Mouse (Mus musculus): ENCODE measurements at regions not wholly inside any gene's neighbourhood (a gene's known extent, or its start where the extent isn't known, plus 50 kb on each side); places are given as distances from the start of the nearest gene placed in this dataset.
A peak's percentile ranks its signal among the peaks of the same experiment; 100 is the strongest.
"Not testable (repeated sequence)": the region's sequence is repeated elsewhere in the genome, so short reads cannot be mapped to it uniquely, and the experiment has no call there.

DNA sequence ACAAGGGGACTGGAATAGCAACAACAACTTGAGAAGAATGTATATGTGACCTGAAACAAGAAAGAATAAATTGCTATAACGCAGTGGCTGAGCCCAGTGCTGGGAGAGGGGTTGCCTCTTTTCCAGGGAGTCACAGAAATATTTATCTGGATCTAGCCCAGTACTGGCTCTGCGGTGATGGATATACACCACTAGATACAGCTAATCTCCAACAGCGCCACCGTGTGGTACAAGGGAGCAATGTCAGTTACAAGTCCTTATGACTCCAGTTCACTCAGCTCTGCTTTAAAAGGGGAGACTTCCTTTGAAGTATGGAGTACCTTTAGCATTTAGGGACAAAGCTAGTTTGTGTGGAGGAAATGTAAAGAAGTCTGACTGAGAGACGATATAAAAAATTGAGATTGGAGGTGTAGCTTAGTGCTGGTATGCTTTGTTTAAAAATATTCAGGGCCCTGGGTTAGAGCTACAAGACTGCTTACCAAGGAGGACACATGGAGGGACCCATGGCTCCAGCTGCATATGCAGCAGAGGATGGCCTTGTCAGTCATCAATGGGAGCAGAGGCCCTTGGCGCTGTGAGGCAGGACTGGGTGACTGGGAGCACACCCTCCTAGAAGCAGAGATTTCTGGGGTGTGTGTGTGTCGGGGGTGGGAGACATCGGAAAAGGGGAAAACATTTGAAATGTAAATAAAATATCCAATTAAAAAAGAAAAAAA, 97.6 kb upstream of the Stxbp6 start:
- no peak overlapping the region for H3K4me3 ChIP-seq (ENCODE audit: low read depth, low read length)
- no peaks in the 10 kb centered on the region for H3K27me3 ChIP-seq (ENCODE audit: insufficient read depth, low read length)
- no peaks in the 10 kb centered on the region for H3K9me3 ChIP-seq (ENCODE audit: low read depth, low read length)
- H3K4me1 ChIP-seq (ENCODE audit: insufficient read depth) = no peaks in the 10 kb centered on the region
- H3K36me3 ChIP-seq (ENCODE audit: insufficient read depth) = no peaks in the 10 kb centered on the region
- no peak overlapping the region for H3K27ac ChIP-seq (ENCODE audit: low read depth)
- no peak overlapping the region for H3K9ac ChIP-seq
- no peak overlapping the region for H3K4me2 ChIP-seq
- peak; percentile 91 for TF ChIP-seq CTCF (IDR thresholded peaks at IDR 0.05; ENCODE audit: low read depth)
- DNase-seq (peak; percentile 92), ATAC-seq (ENCODE audit: insufficient read depth) (peak; percentile 90)
- WGBS = 35% methylated on average over 8 of the region's 8 CpGs

DNA sequence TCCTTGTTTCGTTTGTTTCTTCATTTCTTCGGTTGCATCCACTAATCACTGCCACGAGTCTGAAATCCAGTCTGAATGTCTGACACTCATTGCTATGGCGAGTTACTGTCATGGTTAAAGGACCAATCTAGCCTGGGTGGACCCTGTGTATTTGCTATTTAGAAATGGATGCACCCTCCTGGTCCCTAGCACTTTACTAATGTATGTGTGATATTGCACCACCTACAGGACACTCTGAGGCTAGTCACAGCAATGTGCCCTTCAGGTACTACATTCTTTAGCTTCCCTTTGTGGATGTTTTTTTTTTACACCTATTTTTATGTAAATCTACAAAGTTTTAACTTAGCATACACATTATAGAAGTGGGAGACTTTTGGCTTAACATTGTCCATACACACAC, 87.5 kb upstream of the Stxbp6 start:
- H3K9me3 ChIP-seq (ENCODE audit: low read depth, low read length) = no peaks in the 10 kb centered on the region
- H3K4me3 ChIP-seq (ENCODE audit: low read depth, low read length) = no peak overlapping the region
- H3K4me2 ChIP-seq = no peak overlapping the region
- H3K36me3 ChIP-seq (ENCODE audit: insufficient read depth) = no peaks in the 10 kb centered on the region
- DNase-seq (peak; percentile 59), ATAC-seq (ENCODE audit: insufficient read depth) (no peak)
- no peak overlapping the region for H3K9ac ChIP-seq
- TF ChIP-seq CTCF (IDR thresholded peaks at IDR 0.05; ENCODE audit: low read depth) = peak; percentile 60
- no peaks in the 10 kb centered on the region for H3K4me1 ChIP-seq (ENCODE audit: insufficient read depth)
- no peaks in the 10 kb centered on the region for H3K27me3 ChIP-seq (ENCODE audit: insufficient read depth, low read length)
- 70% methylated on average over 4 of the region's 4 CpGs for WGBS
- H3K27ac ChIP-seq (ENCODE audit: low read depth) = no peak overlapping the region

DNA sequence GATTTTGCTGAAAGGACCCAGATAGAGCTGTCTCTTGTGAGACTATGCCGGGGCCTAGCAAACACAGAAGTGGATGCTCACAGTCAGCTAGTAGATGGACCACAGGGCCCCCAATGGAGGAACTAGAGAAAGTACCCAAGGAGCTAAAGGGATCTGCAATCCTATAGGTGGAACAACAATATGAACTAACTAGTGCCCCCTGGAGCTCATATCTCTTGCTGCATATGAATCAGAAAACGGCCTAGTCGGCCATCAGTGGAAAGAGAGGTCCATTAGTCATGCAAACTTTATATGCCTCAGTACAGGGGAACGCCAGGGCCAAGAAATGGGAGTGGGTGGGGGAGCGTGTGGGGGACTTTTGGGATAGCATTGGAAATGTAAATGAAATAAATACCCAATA, 87.1 kb upstream of the Stxbp6 start:
- not testable (repeated sequence) for H3K4me2 ChIP-seq; H3K27ac ChIP-seq (ENCODE audit: low read depth); DNase-seq; H3K4me3 ChIP-seq (ENCODE audit: low read depth, low read length); H3K27me3 ChIP-seq (ENCODE audit: insufficient read depth, low read length); H3K9me3 ChIP-seq (ENCODE audit: low read depth, low read length); ATAC-seq (ENCODE audit: insufficient read depth); H3K9ac ChIP-seq; H3K36me3 ChIP-seq (ENCODE audit: insufficient read depth); H3K4me1 ChIP-seq (ENCODE audit: insufficient read depth)
- WGBS = 83% methylated on average over 5 of the region's 5 CpGs

DNA sequence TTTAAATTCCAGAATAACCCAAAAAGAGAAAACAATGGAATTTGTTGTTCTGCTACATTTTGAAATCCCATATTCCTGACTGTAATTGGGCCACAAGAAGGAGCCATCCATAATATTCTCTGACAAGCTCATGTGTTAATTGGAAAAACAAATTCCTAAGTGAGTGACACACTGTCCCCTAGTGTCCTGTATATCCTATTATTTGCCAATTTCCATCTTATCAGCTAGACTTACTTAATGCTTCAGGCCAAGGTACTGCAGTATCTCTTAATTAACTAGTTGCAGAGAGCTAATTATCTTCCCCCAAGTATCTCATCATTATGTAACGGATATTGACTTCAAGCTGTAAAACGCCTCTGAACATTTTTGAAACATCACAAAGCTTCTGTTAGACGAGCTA, 84.5 kb upstream of the Stxbp6 start:
- peak; percentile 19; the same call in 1 of the 2 replicates for TF ChIP-seq CTCF (IDR thresholded peaks at IDR 0.05; ENCODE audit: low read depth)
- no peak for DNase-seq
- ATAC-seq (ENCODE audit: insufficient read depth) = no peak
- no peaks in the 10 kb centered on the region for H3K27me3 ChIP-seq (ENCODE audit: insufficient read depth, low read length)
- no peak overlapping the region for H3K4me3 ChIP-seq (ENCODE audit: low read depth, low read length)
- no peaks in the 10 kb centered on the region for H3K9me3 ChIP-seq (ENCODE audit: low read depth, low read length)
- 72% methylated on average over 3 of the region's 3 CpGs for WGBS
- H3K36me3 ChIP-seq (ENCODE audit: insufficient read depth) = no peaks in the 10 kb centered on the region
- H3K9ac ChIP-seq = no peak overlapping the region
- no peaks in the 10 kb centered on the region for H3K4me1 ChIP-seq (ENCODE audit: insufficient read depth)
- H3K27ac ChIP-seq (ENCODE audit: low read depth) = no peak overlapping the region
- H3K4me2 ChIP-seq = no peak overlapping the region

DNA sequence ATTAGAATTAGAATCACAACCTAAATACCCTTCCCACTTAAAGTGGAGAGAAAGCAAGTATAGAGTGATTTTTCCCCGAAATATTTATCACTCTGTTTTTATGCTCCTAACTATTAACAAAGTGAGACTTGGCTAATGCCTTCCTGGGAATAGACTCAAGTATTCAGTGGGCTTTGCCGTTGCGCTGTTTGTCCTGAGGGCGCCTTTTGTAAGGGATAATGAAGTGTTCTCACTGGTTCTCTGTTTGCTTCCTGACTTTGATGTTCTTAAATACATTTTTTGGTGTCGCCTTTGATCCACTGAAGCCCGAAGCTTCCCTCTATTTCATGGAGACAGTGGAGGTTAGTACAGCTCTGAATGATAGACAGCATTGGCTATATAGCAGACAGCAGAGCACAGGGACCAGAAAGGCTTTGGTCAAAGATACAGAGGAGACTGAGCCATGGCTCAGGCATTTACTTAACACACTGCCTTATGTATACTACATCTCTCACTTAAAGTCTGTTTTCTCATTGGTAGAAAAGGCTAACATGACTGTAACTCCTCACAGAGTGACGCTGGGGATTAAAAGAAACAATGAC, 63.0 kb upstream of the Stxbp6 start:
- no peak for TF ChIP-seq CTCF (IDR thresholded peaks at IDR 0.05; ENCODE audit: low read depth)
- H3K4me2 ChIP-seq = no peak overlapping the region
- no peak overlapping the region for H3K27ac ChIP-seq (ENCODE audit: low read depth)
- no peaks in the 10 kb centered on the region for H3K4me1 ChIP-seq (ENCODE audit: insufficient read depth)
- no peaks in the 10 kb centered on the region for H3K36me3 ChIP-seq (ENCODE audit: insufficient read depth)
- DNase-seq = no peak
- no peak for ATAC-seq (ENCODE audit: insufficient read depth)
- no peaks in the 10 kb centered on the region for H3K27me3 ChIP-seq (ENCODE audit: insufficient read depth, low read length)
- H3K9me3 ChIP-seq (ENCODE audit: low read depth, low read length) = no peaks in the 10 kb centered on the region
- H3K9ac ChIP-seq = no peak overlapping the region
- WGBS = 46% methylated on average over 7 of the region's 7 CpGs
- no peak overlapping the region for H3K4me3 ChIP-seq (ENCODE audit: low read depth, low read length)

DNA sequence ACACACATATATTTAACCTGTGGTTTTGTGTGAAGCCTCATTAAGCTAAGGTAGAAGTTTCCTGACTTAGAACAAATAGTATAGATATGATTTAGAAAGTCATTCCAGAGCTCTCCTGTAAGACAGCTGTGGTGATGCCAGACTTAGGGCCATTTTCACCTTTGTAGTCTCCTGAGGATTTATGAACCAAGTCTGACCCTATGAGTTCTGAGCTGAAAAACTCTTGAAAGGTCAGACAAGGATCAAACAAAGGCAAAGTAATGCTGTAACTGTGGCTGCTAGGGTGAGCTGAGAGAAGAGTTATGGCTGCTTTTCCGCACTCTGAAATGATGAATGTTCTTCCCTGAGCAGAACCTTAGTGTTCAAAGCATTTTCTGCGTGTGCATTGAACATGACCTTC, 58.9 kb upstream of the Stxbp6 start:
- no peak for ATAC-seq (ENCODE audit: insufficient read depth)
- Histone ChIP-seq H3K36me3 (ENCODE audit: insufficient read depth) (no peaks in the 10 kb centered on the region), H3K27ac (ENCODE audit: low read depth) (no peak overlapping the region), H3K9me3 (ENCODE audit: low read depth, low read length) (no peaks in the 10 kb centered on the region), H3K9ac (no peak overlapping the region), H3K4me3 (ENCODE audit: low read depth, low read length) (no peak overlapping the region), H3K4me1 (ENCODE audit: insufficient read depth) (no peaks in the 10 kb centered on the region), H3K4me2 (no peak overlapping the region), H3K27me3 (ENCODE audit: insufficient read depth, low read length) (no peaks in the 10 kb centered on the region)
- DNase-seq = no peak
- no peak for TF ChIP-seq CTCF (IDR thresholded peaks at IDR 0.05; ENCODE audit: low read depth)
- WGBS = 46% methylated on average over 2 of the region's 2 CpGs

DNA sequence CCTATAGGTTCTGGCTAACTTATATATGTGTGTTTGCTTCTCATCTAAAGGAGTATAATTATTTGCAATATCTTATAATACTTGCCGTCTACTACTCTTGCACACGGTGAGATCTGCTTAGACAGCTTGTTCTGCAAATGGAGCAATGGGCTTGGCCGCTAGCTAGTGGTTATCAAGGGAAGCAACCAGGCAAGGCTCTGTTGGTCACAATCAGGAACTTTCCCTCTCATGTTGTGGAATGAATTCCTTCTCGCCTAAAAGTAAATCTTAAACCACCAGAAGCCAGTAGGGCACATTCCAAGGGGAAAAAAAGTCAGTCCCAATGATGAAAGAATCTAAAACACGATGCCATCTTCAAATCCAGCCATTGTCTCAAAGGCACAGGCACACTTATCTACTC, 56.6 kb upstream of the Stxbp6 start:
- H3K9me3 ChIP-seq (ENCODE audit: low read depth, low read length) = no peaks in the 10 kb centered on the region
- H3K9ac ChIP-seq = no peak overlapping the region
- ATAC-seq (ENCODE audit: insufficient read depth) = no peak
- no peaks in the 10 kb centered on the region for H3K27me3 ChIP-seq (ENCODE audit: insufficient read depth, low read length)
- no peak for TF ChIP-seq CTCF (IDR thresholded peaks at IDR 0.05; ENCODE audit: low read depth)
- WGBS = 81% methylated on average over 5 of the region's 5 CpGs
- no peak overlapping the region for H3K4me3 ChIP-seq (ENCODE audit: low read depth, low read length)
- DNase-seq = no peak
- no peaks in the 10 kb centered on the region for H3K36me3 ChIP-seq (ENCODE audit: insufficient read depth)
- no peak overlapping the region for H3K27ac ChIP-seq (ENCODE audit: low read depth)
- no peak overlapping the region for H3K4me2 ChIP-seq
- no peaks in the 10 kb centered on the region for H3K4me1 ChIP-seq (ENCODE audit: insufficient read depth)

All from lung, embryonic 14.5 days (tissue).